Mouse (Mus musculus) embryo, embryonic 9.5 days (tissue): ENCODE results near the gene Cyp4a14.
"Not testable (repeated sequence)": the region's sequence is repeated elsewhere in the genome, so short reads cannot be mapped to it uniquely, and the experiment has no call there.

Experiments
- DNase-seq: peaks from one replicate; pipeline ENCODE4 v3.0.0-alpha.2; 2017; ENCODE audit errors: extremely low spot score

Cyp4a14 gene

DNA sequence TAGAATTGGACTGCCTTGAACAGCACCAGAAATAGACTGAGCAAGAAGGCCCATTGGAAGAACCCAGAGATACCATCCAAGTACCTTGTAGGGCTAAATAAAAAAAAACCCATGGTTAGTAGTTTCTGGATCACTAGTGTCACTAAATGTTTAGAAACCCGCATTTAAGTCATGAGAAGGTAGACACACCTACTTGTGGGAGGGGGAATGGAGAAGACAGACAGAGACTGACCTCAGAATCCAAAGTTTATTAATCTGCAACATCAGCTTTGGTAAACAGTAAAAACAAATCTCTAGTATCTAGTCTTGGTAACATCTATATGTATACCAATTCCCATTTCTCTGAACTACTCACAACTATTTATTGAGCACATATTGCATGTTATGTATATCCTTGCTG lies at the start of gene Cyp4a14:
Gene Cyp4a14, minus strand, starts transcription at position 142 of the 400 bp plus-strand sequence.
- DNase-seq = no peak

- no peak for DNase-seq
Observed at GRCm38 (mm10) chr4:115545101-115545500, 49.2 kb upstream of the Cyp4a14 start.

DNA sequence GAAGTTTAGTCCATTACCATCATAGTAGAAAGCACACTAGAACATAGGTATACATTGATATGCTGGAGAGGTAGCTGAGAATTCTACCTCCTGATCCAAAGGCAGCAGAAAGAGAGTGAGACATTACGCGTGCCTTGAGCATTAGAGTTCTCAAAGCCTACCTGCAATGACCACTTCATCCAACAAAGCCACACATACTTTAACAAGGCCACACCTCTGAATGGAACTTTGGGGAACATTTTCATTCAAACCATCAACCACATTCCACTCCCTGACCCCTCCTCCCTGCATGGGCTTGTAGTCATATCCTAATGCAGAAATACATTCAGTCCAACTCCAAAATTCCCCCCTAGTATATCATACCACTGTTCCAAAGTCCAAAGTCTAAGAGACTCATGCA lies 25.8 kb upstream of the Cyp4a14 start:
- DNase-seq = no peak

DNA sequence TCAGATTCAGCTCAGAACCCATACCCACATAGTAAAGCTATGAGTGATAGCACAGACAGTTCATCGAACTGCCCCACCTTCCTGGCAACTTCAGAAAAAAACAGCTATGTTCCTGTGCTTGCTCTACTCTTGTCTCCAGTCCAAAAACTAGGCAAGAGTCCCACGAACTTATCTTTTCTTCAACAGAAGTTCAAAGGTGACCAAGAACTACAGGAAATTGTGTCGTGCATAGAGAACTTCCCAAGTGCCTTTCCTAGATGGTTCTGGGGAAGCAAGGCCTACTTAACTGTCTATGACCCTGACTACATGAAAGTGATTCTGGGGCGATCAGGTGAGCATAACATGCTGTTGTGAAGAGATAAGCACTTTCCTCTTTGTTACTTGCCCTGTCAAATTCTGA lies 23.5 kb upstream of the Cyp4a14 start:
- no peak for DNase-seq

DNA sequence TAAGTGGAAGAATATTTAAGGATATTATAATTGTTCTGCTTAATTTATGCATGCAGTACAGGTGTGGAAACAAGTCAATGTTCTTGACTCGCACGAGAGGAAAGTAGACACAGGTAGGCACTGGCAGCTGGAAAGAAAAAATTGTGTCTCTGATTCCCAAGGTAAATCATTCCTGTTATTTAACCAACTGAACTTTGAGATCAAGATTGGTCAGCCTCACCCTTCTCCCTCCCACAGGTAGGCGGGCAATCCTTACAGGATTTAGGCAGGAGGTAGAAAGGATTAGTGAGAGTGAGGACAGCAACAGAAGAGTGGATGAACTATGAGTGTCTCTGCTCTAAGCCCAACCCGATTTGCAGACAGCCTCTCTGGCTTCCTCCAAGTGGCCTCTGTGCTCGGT lies 22.1 kb upstream of the Cyp4a14 start, which contains the start of gene Cyp4a10:
Gene Cyp4a10, plus strand, starts transcription at position 265 of the 400 bp plus-strand sequence.
- not testable (repeated sequence) for DNase-seq

- not testable (repeated sequence) for DNase-seq
Observed at GRCm38 (mm10) chr4:115513964-115514363, 18.0 kb upstream of the Cyp4a14 start.

DNA sequence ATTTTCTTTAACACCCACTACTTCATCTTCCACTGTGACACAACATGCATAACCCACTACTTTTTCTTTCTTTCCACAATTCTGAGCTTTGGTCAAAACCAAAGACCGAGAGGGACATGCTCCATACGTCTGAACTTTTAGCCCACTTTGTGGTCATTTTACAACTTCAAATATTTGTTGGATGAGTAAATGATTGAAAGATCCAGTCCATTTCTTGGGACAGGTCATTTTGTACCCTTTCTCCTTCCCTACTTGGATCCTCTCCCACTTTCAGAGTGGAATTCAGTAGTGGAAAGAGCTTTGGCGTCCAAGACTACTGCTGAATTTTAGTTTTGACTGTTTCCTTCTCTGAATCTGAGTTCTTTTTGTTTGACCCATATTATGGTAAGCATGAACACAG lies 1.5 kb upstream of the Cyp4a14 start:
- no peak for DNase-seq

DNA sequence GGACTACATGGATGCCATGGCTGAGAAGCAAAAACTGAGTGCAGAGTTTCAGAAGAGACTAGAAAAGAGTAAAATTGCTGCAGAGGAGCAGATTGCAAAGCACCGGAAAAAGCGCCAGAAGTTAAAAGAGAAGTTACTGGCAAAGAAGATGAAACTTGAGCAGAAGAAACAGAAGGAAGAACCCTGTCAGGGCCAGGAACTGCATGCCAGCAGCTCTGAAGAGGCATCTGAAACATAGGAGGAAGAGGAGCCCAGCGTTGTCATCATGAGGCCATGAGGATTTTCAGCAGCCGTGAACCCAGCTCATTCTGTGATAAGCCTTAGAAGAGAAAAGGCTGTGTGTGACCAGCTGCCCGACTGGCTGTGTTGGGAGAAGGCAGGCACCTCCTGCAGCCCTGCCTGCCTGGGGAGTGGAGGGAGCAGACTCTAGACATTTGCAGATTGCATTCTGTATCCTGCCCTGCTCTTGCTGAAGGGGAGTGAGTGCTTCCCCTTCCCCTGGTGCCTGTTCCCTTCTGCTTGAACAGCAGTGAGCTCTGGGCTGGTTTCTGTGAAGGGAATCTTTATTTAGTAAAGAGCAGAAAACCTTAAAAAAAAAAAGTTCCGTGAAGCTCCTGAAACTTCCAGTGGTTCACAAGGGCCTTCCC lies 14.8 kb downstream of the Cyp4a14 start:
- no peak for DNase-seq

GRCm38 (mm10) chr4:115476051-115476450 lies 19.9 kb downstream of the Cyp4a14 start:
- not testable (repeated sequence) for DNase-seq

GRCm38 (mm10) chr4:115473585-115473984 lies 22.4 kb downstream of the Cyp4a14 start:
- DNase-seq = not testable (repeated sequence)

GRCm38 (mm10) chr4:115452304-115452703 lies 43.6 kb downstream of the Cyp4a14 start, which contains the start of gene Cyp4a30b:
Gene Cyp4a30b (plus strand): TSS chr4:115452604.
- no peak for DNase-seq

- no peak for DNase-seq
Observed at GRCm38 (mm10) chr4:115450577-115451137, 45.3 kb downstream of the Cyp4a14 start.
